14 mouse cellular contexts compared by ENCODE assay signal in genomic region chr19:27906976-27907375, GRCm38 (mm10).
DNase-seq lines count a peak whose midpoint lies in the region; ATAC-seq and TF ChIP-seq lines count a peak whose summit lies in the region.
"Had no signal": no experiment of that assay in that cellular context is flagged by ENCODE, and none has a peak within 500 bp of the region (broad histone marks: within the 10 kb centered on the region; RNA-seq: fewer than 3 reads in every experiment).

No protein-coding gene starts in this region.

- no peak for TF ChIP-seq CTCF in midbrain, postnatal 0 days (IDR thresholded peaks at IDR 0.05)

- WGBS in midbrain, postnatal 0 days: 68% methylated on average over 5 of the region's 5 CpGs
- WGBS in midbrain, embryonic 13.5 days: 71% methylated on average over 5 of the region's 5 CpGs
- 38% methylated on average over 5 of the region's 5 CpGs for WGBS in liver, embryonic 11.5 days

- H3K9ac ChIP-seq in midbrain, postnatal 0 days (replicated peaks; ENCODE audit: low read length, poor library complexity, severe bottlenecking): no peak overlapping the region
- H3K9ac ChIP-seq in midbrain, embryonic 13.5 days (replicated peaks): no peak overlapping the region
- no peak overlapping the region; the same call in 1 of the 2 replicates for H3K9ac ChIP-seq in liver, embryonic 11.5 days (ENCODE audit: low read depth, low read length)

- H3K4me2 ChIP-seq in midbrain, postnatal 0 days (ENCODE audit: low read depth, low read length, poor library complexity, severe bottlenecking): no peak overlapping the region
- no peak overlapping the region for H3K4me2 ChIP-seq in midbrain, embryonic 13.5 days (replicated peaks)
- peak overlapping the region; percentile 58 for H3K4me2 ChIP-seq in liver, embryonic 11.5 days

- ATAC-seq in midbrain, postnatal 0 days (ENCODE audit: low FRiP score): no peak
- ATAC-seq in midbrain, embryonic 13.5 days: no peak
- peak; percentile 53; the same call in 1 of the 2 replicates for ATAC-seq in liver, embryonic 11.5 days (replicated peaks; ENCODE audit: low FRiP score)

- H3K27me3 ChIP-seq in midbrain, postnatal 0 days (ENCODE audit: insufficient read depth, low read length): no peaks in the 10 kb centered on the region
- H3K27me3 ChIP-seq in midbrain, embryonic 13.5 days: no peaks in the 10 kb centered on the region
- no peaks in the 10 kb centered on the region for H3K27me3 ChIP-seq in liver, embryonic 11.5 days (replicated peaks; ENCODE audit: control insufficient read depth, insufficient read depth, low read length)

- no peak overlapping the region for H3K4me3 ChIP-seq in midbrain, postnatal 0 days (ENCODE audit: low read depth, low read length)
- H3K4me3 ChIP-seq in midbrain, embryonic 13.5 days (replicated peaks): no peak overlapping the region
- peak overlapping the region; percentile 38 for H3K4me3 ChIP-seq in liver, embryonic 11.5 days (ENCODE audit: low read depth, low read length)
- H3K4me3 ChIP-seq: left cerebral cortex, adult 2 months; midbrain, embryonic 10.5 days had no signal

- peak; percentile 17 for DNase-seq in midbrain, postnatal 0 days (ENCODE audit: low spot score)
- peak; percentile 52 for DNase-seq in c-Kit-positive CD71-negative TER-119-negative erythroid progenitor cells, embryonic 14.5 days (ENCODE audit: low read depth)
- no peak for DNase-seq in liver, embryonic 11.5 days (ENCODE audit: low spot score)
- no peak for DNase-seq in layer of hippocampus, postnatal 36 days
- DNase-seq in urinary bladder, postnatal 4 days (ENCODE audit: low spot score in 2 of 2): no peak
- DNase-seq in layer of hippocampus, adult 9-11 months: no peak
- DNase-seq in frontal cortex, postnatal 14 days (ENCODE audit: low spot score in 2 of 2): no peak
- DNase-seq: heart, postnatal 10 days; kidney, postnatal 25 days; lung, adult 2 months; retina, postnatal 1 day had no signal

- H3K4me1 ChIP-seq in midbrain, postnatal 0 days (ENCODE audit: insufficient read depth, low read length): no peaks in the 10 kb centered on the region; the same call in 1 of the 2 replicates
- H3K4me1 ChIP-seq in midbrain, embryonic 13.5 days (replicated peaks): peaks cover 15% of the 10 kb centered on the region
- H3K4me1 ChIP-seq in liver, embryonic 11.5 days (replicated peaks; ENCODE audit: control insufficient read depth, insufficient read depth, low read length): peaks cover 12% of the 10 kb centered on the region

- no peaks in the 10 kb centered on the region for H3K36me3 ChIP-seq in midbrain, postnatal 0 days (ENCODE audit: insufficient read depth, low read length)
- H3K36me3 ChIP-seq in midbrain, embryonic 13.5 days: 0 out of 2 replicates have a peak, but pooled peaks cover 3% of the 10 kb centered on the region
- H3K36me3 ChIP-seq in liver, embryonic 11.5 days (ENCODE audit: control insufficient read depth, insufficient read depth, low read length): no peaks in the 10 kb centered on the region

- H3K27ac ChIP-seq in midbrain, postnatal 0 days (ENCODE audit: low read depth, low read length): no peak overlapping the region
- H3K27ac ChIP-seq in midbrain, embryonic 13.5 days: no peak overlapping the region
- H3K27ac ChIP-seq in liver, embryonic 11.5 days (ENCODE audit: low read depth, low read length): no peak overlapping the region; the same call in 1 of the 2 replicates
- H3K27ac ChIP-seq: left cerebral cortex, adult 2 months; midbrain, embryonic 10.5 days had no signal

- no peaks in the 10 kb centered on the region for H3K9me3 ChIP-seq in midbrain, postnatal 0 days (ENCODE audit: low read length)
- H3K9me3 ChIP-seq in midbrain, embryonic 13.5 days: no peaks in the 10 kb centered on the region
- no peaks in the 10 kb centered on the region for H3K9me3 ChIP-seq in liver, embryonic 11.5 days (ENCODE audit: control insufficient read depth, low read length)
- H3K9me3 ChIP-seq: midbrain, embryonic 10.5 days had no signal

Comparison
In these comparisons a context has a peak if more than half of its experiments do, and no peak if none do; other contexts are left out.
1. DNase-seq: peak in midbrain, postnatal 0 days (single experiment) and c-Kit-positive CD71-negative TER-119-negative erythroid progenitor cells, embryonic 14.5 days (single experiment); none in liver, embryonic 11.5 days (single experiment), layer of hippocampus, postnatal 36 days (0 of 2), urinary bladder, postnatal 4 days (0 of 2), layer of hippocampus, adult 9-11 months (single experiment) and frontal cortex, postnatal 14 days (0 of 2).